Mouse (Mus musculus): Measurements from ENCODE around the gene Klc2.

- TF ChIP-seq CTCF (IDR thresholded peaks at IDR 0.05; ENCODE audit: low read depth, low read length) (peak; percentile 82), POLR2A (IDR thresholded peaks at IDR 0.05; ENCODE audit: borderline replicate concordance, low read depth, low read length) (no peak)
These were observed 46.0 kb upstream of the Klc2 start for GRCm38 (mm10) chr19:5164380-5164779.
